Mouse (Mus musculus): Measurements from ENCODE around the gene Prkacb. TPM values are rescaled to one million over a fixed set of nuclear protein-coding genes. Genes with fewer than 3 reads are reported as not detected.
"Not testable (repeated sequence)": the region's sequence is repeated elsewhere in the genome, so short reads cannot be mapped to it uniquely, and the experiment has no call there.

Prkacb gene
- total RNA-seq, 2 experiments from 2014 or later: 515 to 525 TPM

- DNase-seq (ENCODE audit: low spot score in 2 of 2): peak in 1 of 2 experiments; percentile 73
- intact Hi-C loops (cut with DNase I): loop anchor here (1.0 to 5.0 kb wide), 3 partner anchors 261 to 456 kb away; partner anchors contain the start of gene Rpf1
These were observed 29.1 kb downstream of the Prkacb start for GRCm38 (mm10) chr3:146783645-146784225.

GRCm38 (mm10) chr3:146782548-146782947 is 30.2 kb downstream of the Prkacb start:
- intact Hi-C loops (cut with DNase I): loop anchor here (5.0 kb wide), 2 partner anchors 260 to 455 kb away; partner anchors contain the start of gene Rpf1
- no peak for DNase-seq (ENCODE audit: low spot score in 2 of 2)

GRCm38 (mm10) chr3:146781131-146781530 is 31.7 kb downstream of the Prkacb start:
- no peak for DNase-seq (ENCODE audit: low spot score in 2 of 2)
- intact Hi-C loops (cut with DNase I): loop anchor here (5.0 kb wide), 2 partner anchors 259 to 454 kb away; partner anchors contain the start of gene Rpf1

GRCm38 (mm10) chr3:146780241-146780640 is 32.5 kb downstream of the Prkacb start:
- no peak for DNase-seq (ENCODE audit: low spot score in 2 of 2)
- intact Hi-C loops (cut with DNase I): loop anchor here (5.0 kb wide), 2 partner anchors 258 to 453 kb away; partner anchors contain the start of gene Rpf1

GRCm38 (mm10) chr3:146778913-146779312 is 33.9 kb downstream of the Prkacb start:
- intact Hi-C loops (cut with DNase I): loop anchor here (5.0 kb wide), 1 partner anchor 592 kb away; no protein-coding TSS in a partner anchor
- no peak for DNase-seq (ENCODE audit: low spot score in 2 of 2)

- intact Hi-C loops (cut with DNase I): loop anchor here (5.0 kb wide), 1 partner anchor 591 kb away; no protein-coding TSS in a partner anchor
- DNase-seq (ENCODE audit: low spot score in 2 of 2): no peak
These were observed 34.3 kb downstream of the Prkacb start for GRCm38 (mm10) chr3:146778451-146778850.

GRCm38 (mm10) chr3:146776711-146777110 is 36.1 kb downstream of the Prkacb start:
- intact Hi-C loops (cut with DNase I): loop anchor here (5.0 kb wide), 1 partner anchor 589 kb away; no protein-coding TSS in a partner anchor

GRCm38 (mm10) chr3:146770853-146771252 is 41.9 kb downstream of the Prkacb start:
- intact Hi-C loops (cut with DNase I): loop anchor here (5.0 kb wide), 1 partner anchor 209 kb away; no protein-coding TSS in a partner anchor
- no peak for DNase-seq (ENCODE audit: low spot score in 2 of 2)

More at GRCm38 (mm10) chr3:146776711-146777110, 36.1 kb downstream of the Prkacb start:
- DNase-seq (ENCODE audit: low spot score in 2 of 2): no peak

- intact Hi-C loops (cut with DNase I): loop anchor here (5.0 kb wide), 2 partner anchors 88 to 208 kb away; no protein-coding TSS in a partner anchor
- peak; percentile 57 to 73 for DNase-seq (ENCODE audit: low spot score in 2 of 2)
These were observed 42.7 kb downstream of the Prkacb start for GRCm38 (mm10) chr3:146769940-146770659.

GRCm38 (mm10) chr3:146769569-146769939 is 43.2 kb downstream of the Prkacb start:
- intact Hi-C loops (cut with DNase I): loop anchor here (5.0 kb wide), 1 partner anchor 87 kb away; no protein-coding TSS in a partner anchor
- DNase-seq (ENCODE audit: low spot score in 2 of 2): no peak

GRCm38 (mm10) chr3:146768921-146769320 is 43.9 kb downstream of the Prkacb start:
- intact Hi-C loops (cut with DNase I): loop anchor here (5.0 kb wide), 1 partner anchor 87 kb away; no protein-coding TSS in a partner anchor
- peak in 1 of 2 experiments; percentile 83 for DNase-seq (ENCODE audit: low spot score in 2 of 2)

GRCm38 (mm10) chr3:146768360-146768759 is 44.4 kb downstream of the Prkacb start:
- no peak for DNase-seq (ENCODE audit: low spot score in 2 of 2)
- intact Hi-C loops (cut with DNase I): loop anchor here (5.0 kb wide), 1 partner anchor 86 kb away; no protein-coding TSS in a partner anchor

- peak; percentile 35 to 59 for DNase-seq (ENCODE audit: low spot score in 2 of 2)
- intact Hi-C loops (cut with DNase I): loop anchor here (5.0 kb wide), 1 partner anchor 84 kb away; no protein-coding TSS in a partner anchor
These were observed 46.0 kb downstream of the Prkacb start for GRCm38 (mm10) chr3:146766701-146767181.

GRCm38 (mm10) chr3:146766071-146766605 is 46.7 kb downstream of the Prkacb start:
- DNase-seq (ENCODE audit: low spot score in 2 of 2): no peak
- intact Hi-C loops (cut with DNase I): loop anchor here (5.0 kb wide), 1 partner anchor 84 kb away; no protein-coding TSS in a partner anchor

- intact Hi-C loops (cut with DNase I): loop anchor here (5.0 kb wide), 1 partner anchor 83 kb away; no protein-coding TSS in a partner anchor
- DNase-seq (ENCODE audit: low spot score in 2 of 2): no peak
These were observed 47.8 kb downstream of the Prkacb start for GRCm38 (mm10) chr3:146764871-146765529.

GRCm38 (mm10) chr3:146763054-146763453 is 49.7 kb downstream of the Prkacb start:
- intact Hi-C loops (cut with DNase I); DNase-seq (ENCODE audit: low spot score in 2 of 2): not testable (repeated sequence)

GRCm38 (mm10) chr3:146761276-146761675 is 51.5 kb downstream of the Prkacb start:
- no peak for DNase-seq (ENCODE audit: low spot score in 2 of 2)
- intact Hi-C loops (cut with DNase I): no loop called here

GRCm38 (mm10) chr3:146757970-146758960 is 54.5 kb downstream of the Prkacb start:
- intact Hi-C loops (cut with DNase I): no loop called here
- DNase-seq (ENCODE audit: low spot score in 2 of 2): no peak
